Mouse (Mus musculus): ENCODE results near the gene Fance. TPM values are rescaled to one million over a fixed set of nuclear protein-coding genes. Genes with fewer than 3 reads are reported as not detected.

The Fance gene
- polyA plus RNA-seq, 1 experiment from 2014 or later: 18.5 TPM

GRCm38 (mm10) chr17:28278156-28278555 is 35.2 kb upstream of the Fance start:
- Histone ChIP-seq H3K36me3 (ENCODE audit: control insufficient read depth, insufficient read depth, low read length) (no peaks in the 10 kb centered on the region), H3K4me3 (ENCODE audit: low read depth, low read length) (no peak overlapping the region), H3K9ac (ENCODE audit: low read length) (no peak overlapping the region), H3K4me1 (ENCODE audit: control insufficient read depth, insufficient read depth, low read length) (peaks cover 3% of the 10 kb centered on the region; the same call in 1 of the 2 replicates), H3K4me2 (no peak overlapping the region), H3K27ac (ENCODE audit: low read depth, low read length) (no peak overlapping the region), H3K27me3 (ENCODE audit: control insufficient read depth, insufficient read depth, low read length) (no peaks in the 10 kb centered on the region), H3K9me3 (ENCODE audit: control insufficient read depth, low read length) (no peaks in the 10 kb centered on the region)
- no peak for ATAC-seq (ENCODE audit: low FRiP score)
- WGBS: 93% methylated on average over 3 of the region's 3 CpGs
- DNase-seq (ENCODE audit: low spot score, missing footprints): no peak

GRCm38 (mm10) chr17:28279236-28279635 is 34.1 kb upstream of the Fance start:
- 56% methylated on average over 4 of the region's 4 CpGs for WGBS

GRCm38 (mm10) chr17:28279780-28280422 is 33.4 kb upstream of the Fance start:
- H3K27ac ChIP-seq (ENCODE audit: low read depth, low read length): no peak overlapping the region
- 74% methylated on average over 15 of the region's 15 CpGs for WGBS
- ATAC-seq (ENCODE audit: low FRiP score): no peak

More at GRCm38 (mm10) chr17:28279236-28279635, 34.1 kb upstream of the Fance start:
- Histone ChIP-seq H3K9ac (ENCODE audit: low read length) (no peak overlapping the region), H3K27ac (ENCODE audit: low read depth, low read length) (no peak overlapping the region), H3K4me3 (ENCODE audit: low read depth, low read length) (no peak overlapping the region), H3K36me3 (ENCODE audit: control insufficient read depth, insufficient read depth, low read length) (no peaks in the 10 kb centered on the region), H3K4me1 (ENCODE audit: control insufficient read depth, insufficient read depth, low read length) (peaks cover 3% of the 10 kb centered on the region; the same call in 1 of the 2 replicates), H3K27me3 (ENCODE audit: control insufficient read depth, insufficient read depth, low read length) (no peaks in the 10 kb centered on the region), H3K4me2 (no peak overlapping the region), H3K9me3 (ENCODE audit: control insufficient read depth, low read length) (no peaks in the 10 kb centered on the region)
- DNase-seq (ENCODE audit: low spot score, missing footprints) (no peak), ATAC-seq (ENCODE audit: low FRiP score) (no peak)

GRCm38 (mm10) chr17:28280423-28280800 is 32.9 kb upstream of the Fance start:
- H3K4me2 ChIP-seq: no peak overlapping the region
- no peak overlapping the region for H3K9ac ChIP-seq (ENCODE audit: low read length)
- H3K9me3 ChIP-seq (ENCODE audit: control insufficient read depth, low read length): no peaks in the 10 kb centered on the region
- DNase-seq (ENCODE audit: low spot score, missing footprints) (no peak), ATAC-seq (ENCODE audit: low FRiP score) (no peak)
- no peak overlapping the region for H3K27ac ChIP-seq (ENCODE audit: low read depth, low read length)
- 77% methylated on average over 7 of the region's 7 CpGs for whole genome bisulfite sequencing
- no peaks in the 10 kb centered on the region for H3K36me3 ChIP-seq (ENCODE audit: control insufficient read depth, insufficient read depth, low read length)
- H3K4me3 ChIP-seq (ENCODE audit: low read depth, low read length): no peak overlapping the region
- H3K4me1 ChIP-seq (ENCODE audit: control insufficient read depth, insufficient read depth, low read length): peaks cover 3% of the 10 kb centered on the region; the same call in 1 of the 2 replicates
- H3K27me3 ChIP-seq (ENCODE audit: control insufficient read depth, insufficient read depth, low read length): no peaks in the 10 kb centered on the region

More at GRCm38 (mm10) chr17:28279780-28280422, 33.4 kb upstream of the Fance start:
- Histone ChIP-seq H3K4me2 (no peak overlapping the region), H3K9ac (ENCODE audit: low read length) (no peak overlapping the region), H3K27me3 (ENCODE audit: control insufficient read depth, insufficient read depth, low read length) (no peaks in the 10 kb centered on the region), H3K4me3 (ENCODE audit: low read depth, low read length) (no peak overlapping the region), H3K36me3 (ENCODE audit: control insufficient read depth, insufficient read depth, low read length) (no peaks in the 10 kb centered on the region), H3K4me1 (ENCODE audit: control insufficient read depth, insufficient read depth, low read length) (peaks cover 3% of the 10 kb centered on the region; the same call in 1 of the 2 replicates), H3K9me3 (ENCODE audit: control insufficient read depth, low read length) (no peaks in the 10 kb centered on the region)
- DNase-seq (ENCODE audit: low spot score, missing footprints): no peak

GRCm38 (mm10) chr17:28280831-28281377 is 32.4 kb upstream of the Fance start:
- H3K36me3 ChIP-seq (ENCODE audit: control insufficient read depth, insufficient read depth, low read length): no peaks in the 10 kb centered on the region
- peaks cover 3% of the 10 kb centered on the region; the same call in 1 of the 2 replicates for H3K4me1 ChIP-seq (ENCODE audit: control insufficient read depth, insufficient read depth, low read length)
- no peak overlapping the region for H3K9ac ChIP-seq (ENCODE audit: low read length)
- DNase-seq (ENCODE audit: low spot score, missing footprints) (no peak), ATAC-seq (ENCODE audit: low FRiP score) (no peak)
- no peak overlapping the region for H3K4me2 ChIP-seq
- WGBS: 48% methylated on average over 5 of the region's 5 CpGs
- no peaks in the 10 kb centered on the region for H3K27me3 ChIP-seq (ENCODE audit: control insufficient read depth, insufficient read depth, low read length)
- H3K9me3 ChIP-seq (ENCODE audit: control insufficient read depth, low read length): no peaks in the 10 kb centered on the region
- no peak overlapping the region for H3K27ac ChIP-seq (ENCODE audit: low read depth, low read length)
- H3K4me3 ChIP-seq (ENCODE audit: low read depth, low read length): no peak overlapping the region

GRCm38 (mm10) chr17:28281866-28282441 is 31.4 kb upstream of the Fance start:
- Histone ChIP-seq H3K9ac (ENCODE audit: low read length) (no peak overlapping the region), H3K4me3 (ENCODE audit: low read depth, low read length) (no peak overlapping the region), H3K4me1 (ENCODE audit: control insufficient read depth, insufficient read depth, low read length) (peaks cover 3% of the 10 kb centered on the region; the same call in 1 of the 2 replicates), H3K4me2 (no peak overlapping the region), H3K27me3 (ENCODE audit: control insufficient read depth, insufficient read depth, low read length) (no peaks in the 10 kb centered on the region), H3K27ac (ENCODE audit: low read depth, low read length) (no peak overlapping the region), H3K9me3 (ENCODE audit: control insufficient read depth, low read length) (no peaks in the 10 kb centered on the region), H3K36me3 (ENCODE audit: control insufficient read depth, insufficient read depth, low read length) (no peaks in the 10 kb centered on the region)
- 91% methylated on average over 7 of the region's 7 CpGs for WGBS
- DNase-seq (ENCODE audit: low spot score, missing footprints) (no peak), ATAC-seq (ENCODE audit: low FRiP score) (no peak)

- 89% methylated on average over 10 of the region's 10 CpGs for WGBS
- no peaks in the 10 kb centered on the region for H3K9me3 ChIP-seq (ENCODE audit: control insufficient read depth, low read length)
- H3K4me2 ChIP-seq: no peak overlapping the region
- no peaks in the 10 kb centered on the region for H3K27me3 ChIP-seq (ENCODE audit: control insufficient read depth, insufficient read depth, low read length)
- H3K4me3 ChIP-seq (ENCODE audit: low read depth, low read length): no peak overlapping the region
- DNase-seq (ENCODE audit: low spot score, missing footprints): no peak
- no peaks in the 10 kb centered on the region for H3K36me3 ChIP-seq (ENCODE audit: control insufficient read depth, insufficient read depth, low read length)
- no peak overlapping the region for H3K9ac ChIP-seq (ENCODE audit: low read length)
- H3K4me1 ChIP-seq (ENCODE audit: control insufficient read depth, insufficient read depth, low read length): peaks cover 3% of the 10 kb centered on the region; the same call in 1 of the 2 replicates
- ATAC-seq (ENCODE audit: low FRiP score): no peak
- H3K27ac ChIP-seq (ENCODE audit: low read depth, low read length): no peak overlapping the region
Observed at GRCm38 (mm10) chr17:28283199-28283598, 30.1 kb upstream of the Fance start.

- H3K27me3 ChIP-seq (ENCODE audit: control insufficient read depth, insufficient read depth, low read length): no peaks in the 10 kb centered on the region
- ATAC-seq (ENCODE audit: low FRiP score) (no peak), DNase-seq (ENCODE audit: low spot score, missing footprints) (no peak)
- no peaks in the 10 kb centered on the region for H3K9me3 ChIP-seq (ENCODE audit: control insufficient read depth, low read length)
- no peak overlapping the region for H3K4me2 ChIP-seq
- no peaks in the 10 kb centered on the region for H3K4me1 ChIP-seq (ENCODE audit: control insufficient read depth, insufficient read depth, low read length)
- 86% methylated on average over 10 of the region's 10 CpGs for WGBS
- H3K9ac ChIP-seq (ENCODE audit: low read length): no peak overlapping the region
- H3K27ac ChIP-seq (ENCODE audit: low read depth, low read length): no peak overlapping the region
- no peak overlapping the region for H3K4me3 ChIP-seq (ENCODE audit: low read depth, low read length)
- H3K36me3 ChIP-seq (ENCODE audit: control insufficient read depth, insufficient read depth, low read length): no peaks in the 10 kb centered on the region
Observed at GRCm38 (mm10) chr17:28286133-28286532, 27.2 kb upstream of the Fance start.

- no peaks in the 10 kb centered on the region for H3K27me3 ChIP-seq (ENCODE audit: control insufficient read depth, insufficient read depth, low read length)
- no peak overlapping the region for H3K9ac ChIP-seq (ENCODE audit: low read length)
- H3K36me3 ChIP-seq (ENCODE audit: control insufficient read depth, insufficient read depth, low read length): no peaks in the 10 kb centered on the region
- no peaks in the 10 kb centered on the region for H3K4me1 ChIP-seq (ENCODE audit: control insufficient read depth, insufficient read depth, low read length)
- 41% methylated on average over 5 of the region's 5 CpGs for WGBS
- ATAC-seq (ENCODE audit: low FRiP score) (no peak), DNase-seq (ENCODE audit: low spot score, missing footprints) (no peak)
- H3K4me3 ChIP-seq (ENCODE audit: low read depth, low read length): no peak overlapping the region
- no peak overlapping the region for H3K27ac ChIP-seq (ENCODE audit: low read depth, low read length)
- H3K9me3 ChIP-seq (ENCODE audit: control insufficient read depth, low read length): no peaks in the 10 kb centered on the region
- H3K4me2 ChIP-seq: no peak overlapping the region
Observed at GRCm38 (mm10) chr17:28286964-28287363, 26.4 kb upstream of the Fance start.

All from midbrain, embryonic 11.5 days (tissue).